Mouse (Mus musculus) embryo, embryonic 11.5 days (tissue): ENCODE results near the gene Pla2g16.

ENCODE experiments used
- DNase-seq: peaks from one replicate; pipeline ENCODE4 v3.0.0-alpha.2; 2012; ENCODE audit warnings: low read depth, low spot score

Pla2g16 gene

DNA sequence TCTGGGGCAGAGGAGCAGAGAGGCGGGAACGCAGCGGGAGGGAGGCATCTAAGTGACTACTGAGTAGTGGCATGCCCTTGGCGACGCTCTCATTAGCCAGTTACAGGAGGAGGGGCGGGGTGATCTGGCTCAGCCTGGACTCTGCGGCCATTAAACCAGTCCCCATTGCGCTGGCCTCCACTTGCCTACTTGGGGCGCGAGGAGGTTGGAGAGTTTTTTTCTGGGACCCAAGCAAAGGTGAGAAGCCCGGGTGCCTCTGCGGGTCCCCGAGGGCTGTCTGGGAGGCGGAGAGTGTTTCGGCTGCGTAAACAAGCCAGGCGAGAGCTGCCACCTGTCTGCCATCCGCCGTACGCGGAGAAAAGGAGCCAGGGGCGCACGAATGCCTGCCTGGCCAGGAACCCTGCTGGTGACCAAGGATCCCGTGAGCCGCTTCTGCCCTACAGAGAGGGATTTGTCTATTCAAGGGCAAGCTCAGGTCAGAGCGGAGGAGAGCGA, at the start of gene Pla2g16:
Gene Pla2g16, plus strand, starts transcription at position 132 of the 495 bp plus-strand sequence.
- DNase-seq: no peak

DNA sequence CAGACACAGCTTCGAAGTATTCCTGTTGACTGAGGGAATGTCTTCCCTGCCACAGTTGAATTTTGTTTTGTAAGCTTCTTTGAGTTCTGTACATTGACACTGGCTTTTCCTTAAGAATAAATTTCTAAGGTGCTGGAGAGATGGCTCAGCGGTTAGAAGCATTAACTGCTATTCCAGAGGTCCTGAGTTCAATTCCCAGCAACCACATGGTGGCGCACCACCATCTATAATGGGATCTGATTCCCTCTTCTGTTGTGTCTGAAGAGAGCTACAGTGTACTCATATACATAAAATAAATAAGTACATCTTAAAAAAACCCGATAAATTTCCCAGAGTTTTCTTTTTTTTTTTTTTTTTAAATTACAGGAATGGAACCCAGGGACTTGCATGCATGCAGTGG, 49.2 kb upstream of the Pla2g16 start:
- DNase-seq: no peak

DNA sequence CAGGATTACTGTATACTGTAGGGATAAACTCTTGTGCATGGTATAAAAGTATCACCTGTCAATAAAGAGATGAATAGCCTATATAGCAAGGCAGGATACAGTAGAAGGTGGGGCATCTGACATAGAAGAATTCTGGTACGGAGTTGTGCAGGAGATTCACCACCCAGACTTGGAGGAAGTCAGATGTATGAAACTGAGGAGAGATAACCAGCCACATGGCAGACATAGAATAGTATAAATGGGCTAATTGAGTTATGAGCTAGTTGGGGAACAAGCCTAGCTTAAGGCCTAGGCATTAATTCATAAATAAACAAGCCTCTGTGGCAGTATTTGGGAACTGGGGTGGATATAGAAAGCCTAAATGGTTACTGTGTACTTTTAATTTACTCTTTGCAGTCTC, 40.8 kb upstream of the Pla2g16 start:
- no peak for DNase-seq

DNA sequence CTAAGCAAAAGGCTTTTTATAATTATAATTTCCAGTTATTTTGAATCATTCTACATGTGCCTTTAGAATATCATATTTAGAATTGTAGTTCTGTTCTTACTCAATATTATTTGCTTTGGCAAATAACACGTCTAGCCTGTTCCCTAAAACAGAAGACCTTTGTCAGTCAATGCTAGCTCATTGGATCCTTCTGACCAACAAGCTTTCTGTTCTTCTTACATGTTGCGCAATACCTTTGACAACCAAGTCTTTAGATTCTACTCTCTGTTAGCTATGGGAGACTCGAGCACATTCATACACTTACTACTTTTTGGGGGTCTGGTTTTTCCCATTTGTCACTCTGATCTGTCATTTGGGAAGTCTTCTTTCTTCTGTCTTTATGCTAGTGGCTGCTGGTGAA, 35.6 kb upstream of the Pla2g16 start:
- no peak for DNase-seq

DNA sequence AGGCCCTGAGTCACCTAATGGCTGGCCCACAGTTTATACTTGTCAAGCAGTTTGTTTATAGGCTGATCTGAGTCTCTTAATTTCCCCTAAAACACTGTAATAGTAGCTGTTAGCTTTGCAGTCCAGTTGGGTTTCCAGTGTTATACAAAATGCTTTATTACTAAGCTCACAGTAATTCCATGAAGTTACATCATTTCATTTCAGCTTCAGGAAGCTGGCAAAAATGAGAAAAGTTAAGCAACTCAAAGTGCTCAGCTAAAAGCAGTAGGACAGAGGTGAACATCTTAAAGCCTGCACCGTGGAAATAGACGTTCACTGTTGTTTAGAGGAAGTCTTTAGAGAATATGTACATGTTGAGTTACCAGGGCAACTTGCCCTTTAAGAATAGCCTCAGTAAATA, 34.4 kb upstream of the Pla2g16 start:
- DNase-seq: no peak

DNA sequence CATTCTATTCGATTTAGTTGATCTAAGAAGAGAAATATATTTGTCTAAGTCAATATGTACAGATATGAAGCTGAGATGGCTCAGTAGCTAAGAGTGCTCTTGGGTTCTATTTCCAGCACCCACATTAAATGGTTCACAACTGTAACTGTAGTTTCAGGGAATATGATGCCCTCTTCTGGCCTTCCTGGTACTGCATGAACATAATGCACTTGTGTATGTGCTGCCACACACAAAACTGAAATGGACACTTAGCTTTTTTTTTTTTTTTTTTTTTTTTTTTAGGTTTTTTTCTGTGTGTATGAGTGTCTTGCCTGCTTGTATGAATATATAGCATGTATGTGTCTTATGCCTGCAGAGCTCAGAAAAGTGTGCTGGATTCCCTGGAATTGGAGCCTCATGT, 34.0 kb upstream of the Pla2g16 start:
- no peak for DNase-seq

DNA sequence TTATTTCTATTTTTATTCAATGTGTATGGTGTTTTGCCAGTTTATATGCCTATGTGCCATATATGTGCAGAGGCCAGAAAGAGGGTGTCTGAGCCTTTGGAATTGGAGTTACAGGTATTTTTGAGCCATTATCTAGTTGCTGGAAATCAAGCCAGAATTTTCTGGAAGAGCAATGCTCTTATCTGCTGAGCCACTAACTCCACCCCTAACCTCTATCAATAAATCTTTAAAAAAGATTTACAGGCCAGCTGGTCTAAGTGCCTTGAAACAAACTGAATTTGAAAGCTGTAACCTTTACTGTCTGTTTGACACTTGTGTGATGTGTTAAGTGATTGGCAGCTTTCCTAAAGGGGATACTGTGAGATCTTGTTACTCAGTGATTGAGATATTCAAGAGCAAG, 33.5 kb upstream of the Pla2g16 start:
- DNase-seq: no peak

DNA sequence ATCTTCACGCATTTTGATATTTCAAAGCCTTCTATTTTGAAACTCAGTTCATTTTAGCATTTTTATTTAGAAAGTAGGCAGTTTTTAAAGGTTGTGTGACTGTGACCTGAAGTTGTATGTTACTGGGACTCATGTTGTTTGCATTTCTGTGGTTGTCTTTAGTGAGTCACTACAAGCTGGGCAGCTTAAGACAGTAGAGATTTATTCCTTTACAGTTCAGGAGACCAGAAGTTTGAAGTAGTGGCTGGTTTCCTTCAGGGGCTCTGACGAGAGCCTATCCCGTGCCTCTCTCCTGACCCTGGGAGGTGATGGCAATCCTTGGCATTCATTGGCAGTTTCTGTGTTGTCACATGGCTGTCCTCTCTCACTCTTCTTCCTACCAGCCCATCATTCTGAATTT, 32.4 kb upstream of the Pla2g16 start:
- DNase-seq: no peak

DNA sequence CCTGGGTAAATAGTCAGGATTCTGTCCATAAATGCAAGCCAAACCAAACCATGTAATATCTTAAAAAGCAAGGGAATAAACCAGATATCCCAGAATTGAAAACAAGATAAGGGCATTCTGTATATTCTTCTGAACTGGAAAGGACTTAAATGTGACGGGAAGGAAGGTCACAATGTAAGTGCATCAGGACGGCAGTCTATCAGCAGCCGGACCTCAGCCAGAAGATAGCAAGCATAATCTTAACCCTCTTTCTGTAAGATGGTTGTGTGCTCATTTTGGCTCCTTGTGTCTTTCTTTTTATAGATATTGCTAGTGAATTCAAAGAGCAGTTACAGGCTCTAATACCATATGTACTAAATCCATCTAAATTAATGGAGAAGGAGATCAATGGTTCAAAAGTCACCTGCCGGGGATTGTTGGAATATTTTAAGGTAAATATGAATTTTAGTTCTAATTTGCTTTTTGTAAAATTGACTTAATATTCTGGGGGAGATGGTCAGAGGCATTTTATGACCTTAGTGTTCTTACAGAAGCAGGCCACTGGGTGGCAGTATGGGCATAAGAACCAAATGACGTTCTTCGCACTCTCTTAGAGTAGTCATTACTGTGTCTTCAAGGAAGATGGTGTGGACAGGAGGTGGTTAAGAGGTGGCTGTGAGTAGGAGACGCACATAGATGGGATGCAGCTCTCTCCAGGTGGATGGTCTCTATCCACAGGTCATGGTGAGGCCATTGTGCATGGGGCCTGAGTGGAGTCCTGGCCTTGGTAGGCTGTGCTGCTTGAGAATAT, 28.4 kb upstream of the Pla2g16 start:
- DNase-seq: peak; percentile 36

DNA sequence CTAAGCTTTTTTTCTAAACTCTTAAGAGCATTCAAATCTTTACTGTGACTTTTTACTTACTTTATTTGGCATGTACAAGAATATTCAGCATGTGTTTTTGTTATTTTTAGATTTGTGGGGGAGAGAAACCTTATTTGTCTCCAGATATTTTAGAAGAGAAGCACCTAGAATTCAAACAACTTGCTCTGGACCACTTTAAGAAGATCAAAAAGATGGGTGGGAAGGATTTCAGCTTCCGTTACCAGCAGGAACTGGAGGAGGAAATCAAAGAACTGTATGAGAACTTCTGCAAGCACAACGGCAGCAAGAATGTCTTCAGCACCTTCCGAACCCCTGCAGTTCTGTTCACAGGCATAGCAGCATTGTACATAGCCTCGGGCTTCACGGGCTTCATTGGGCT, 25.4 kb upstream of the Pla2g16 start:
- DNase-seq: no peak

DNA sequence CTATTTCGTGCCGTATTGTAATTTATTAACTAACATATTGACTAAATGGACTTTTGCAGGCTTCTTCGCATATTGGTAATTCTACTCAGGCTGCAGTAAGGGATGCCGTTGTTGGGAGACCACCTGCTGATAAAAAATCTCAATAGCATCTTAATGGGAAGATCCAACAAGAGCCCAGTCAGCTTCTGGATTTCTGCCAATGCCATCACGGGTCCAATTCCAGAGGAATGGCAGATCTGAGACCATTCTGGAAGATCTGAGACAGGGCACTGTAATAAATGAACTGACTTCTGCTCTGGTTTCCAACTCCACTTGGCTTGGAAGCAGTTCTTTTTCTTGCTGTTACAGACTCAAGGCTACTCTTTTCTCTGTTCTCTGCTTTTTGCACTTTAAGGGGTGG, 23.4 kb upstream of the Pla2g16 start:
- no peak for DNase-seq

DNA sequence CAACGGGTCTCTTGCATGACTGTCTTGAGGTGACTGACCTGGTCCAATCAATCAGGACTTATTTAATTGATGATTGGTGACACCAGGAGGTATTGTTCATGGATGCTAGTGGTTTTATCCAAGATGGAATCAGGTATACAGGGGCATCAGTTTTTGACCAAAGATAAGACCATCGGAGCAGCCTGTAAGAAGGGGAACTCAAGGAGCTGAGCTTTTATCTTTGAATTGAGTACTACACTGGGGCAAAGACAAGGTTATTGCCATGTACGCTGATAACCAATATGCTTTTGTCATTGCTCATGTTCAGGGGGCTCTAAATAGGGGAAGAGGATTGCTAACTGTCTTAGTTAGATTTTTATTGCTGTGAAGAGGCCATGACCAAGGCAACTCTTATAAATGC, 8.3 kb upstream of the Pla2g16 start:
- DNase-seq: no peak

DNA sequence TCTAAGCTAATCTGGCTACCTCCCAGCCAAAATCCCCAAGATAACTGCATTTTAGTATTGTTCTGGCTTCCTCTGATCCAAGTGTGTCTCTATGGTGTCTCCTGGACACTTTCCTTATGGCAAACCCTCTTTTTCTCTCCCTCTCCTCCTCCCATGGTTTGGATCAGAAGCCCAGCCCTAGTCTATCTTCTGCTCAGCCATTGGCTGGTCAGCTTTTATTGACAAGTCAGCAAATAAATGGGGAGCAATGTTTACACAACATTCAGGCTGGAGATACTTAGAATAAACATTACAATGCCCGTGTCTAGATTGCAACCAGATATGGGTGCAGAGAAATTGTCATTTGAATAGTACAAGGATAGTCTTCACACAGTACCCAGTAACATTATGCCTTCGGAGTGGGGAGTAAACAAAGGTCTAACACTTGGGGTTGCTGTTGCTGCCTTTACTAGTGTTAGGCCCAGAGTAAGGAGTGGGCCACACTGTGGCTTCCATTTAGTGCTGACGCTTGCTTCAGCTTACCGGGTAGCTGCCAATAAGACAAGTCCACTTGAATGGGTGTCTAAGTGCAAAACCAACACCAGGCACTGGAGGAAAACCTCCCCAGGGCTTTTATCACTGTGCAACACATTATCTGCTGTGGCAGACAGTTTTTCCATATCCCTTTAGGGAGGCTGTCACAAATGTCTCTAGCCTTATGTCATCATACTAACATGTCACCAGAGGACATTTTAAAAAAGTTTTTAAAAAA, 5.5 kb upstream of the Pla2g16 start:
- DNase-seq: no peak

DNA sequence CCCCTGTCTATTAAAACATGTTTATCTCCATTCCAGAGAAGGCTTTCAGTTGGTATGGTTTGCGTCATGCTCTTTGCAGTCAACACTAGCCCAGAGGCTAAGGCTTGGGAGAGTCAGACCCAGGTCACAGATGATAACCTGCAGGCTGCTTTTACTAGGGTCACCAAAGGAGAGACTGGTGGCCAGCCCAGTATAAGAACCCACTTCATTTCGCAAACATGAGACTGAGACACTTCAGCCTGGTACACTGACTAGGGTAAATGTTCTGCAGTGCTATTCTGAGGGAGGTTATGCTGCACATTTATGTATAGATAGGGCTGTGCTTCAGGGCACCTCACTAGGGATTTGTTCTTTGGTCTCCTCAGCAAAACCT, 5.0 kb upstream of the Pla2g16 start:
- no peak for DNase-seq

DNA sequence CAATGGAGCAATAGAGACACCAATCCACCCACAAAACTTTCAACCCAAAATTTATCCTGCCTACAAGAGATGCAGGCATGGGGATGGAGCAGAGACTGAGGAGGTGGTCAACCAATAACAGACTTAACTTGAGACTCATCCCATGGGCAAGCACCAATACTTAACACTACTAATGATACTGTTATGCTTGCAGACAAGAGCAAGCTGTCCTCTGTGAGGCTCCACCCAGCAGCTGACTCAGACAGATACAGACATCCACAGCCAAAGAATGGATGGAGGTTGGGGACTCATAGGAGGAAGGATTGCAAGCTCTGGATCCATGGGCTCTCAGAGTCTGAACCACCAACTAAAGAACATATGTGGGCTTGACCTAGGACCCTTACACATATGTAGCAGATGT, 3.8 kb upstream of the Pla2g16 start:
- DNase-seq: no peak

DNA sequence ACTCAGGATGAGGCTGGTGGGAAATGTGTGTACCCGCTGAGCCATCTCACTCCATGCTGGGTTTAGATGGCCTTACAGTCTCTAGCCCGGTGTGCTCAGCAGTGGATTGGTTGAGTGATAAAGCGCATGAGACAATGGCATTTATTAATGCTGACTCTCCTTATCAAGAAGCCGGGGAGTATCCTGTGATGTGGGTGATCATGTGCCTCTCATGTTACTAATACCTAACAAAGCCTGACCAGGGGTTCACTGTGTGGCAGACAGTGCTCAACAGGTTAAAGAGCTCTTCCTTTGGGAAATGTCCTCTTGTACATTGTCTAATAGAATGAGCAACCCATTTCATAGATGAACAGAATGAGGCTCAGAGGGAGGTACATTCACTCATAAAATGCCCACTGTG, 2.4 kb upstream of the Pla2g16 start:
- DNase-seq: no peak

DNA sequence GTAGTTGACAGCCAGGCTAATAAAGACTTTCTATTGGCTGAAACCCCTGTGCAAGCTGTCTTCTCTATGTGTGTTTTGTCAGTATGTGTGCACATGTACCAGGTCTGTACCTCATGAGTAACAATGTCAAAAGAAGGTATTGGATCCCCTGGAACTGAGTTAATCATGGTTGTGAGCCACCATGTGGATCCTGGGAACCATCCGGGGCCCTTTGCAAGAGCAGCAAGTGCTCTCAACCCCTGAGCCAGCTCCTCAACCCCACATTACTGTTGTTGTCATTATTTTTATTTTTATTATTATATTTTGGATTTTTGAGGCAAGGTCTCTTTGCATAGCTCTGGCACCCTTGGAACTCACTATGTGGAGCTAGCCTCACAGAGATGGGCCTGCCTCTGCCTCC, 618 bp upstream of the Pla2g16 start:
- no peak for DNase-seq

DNA sequence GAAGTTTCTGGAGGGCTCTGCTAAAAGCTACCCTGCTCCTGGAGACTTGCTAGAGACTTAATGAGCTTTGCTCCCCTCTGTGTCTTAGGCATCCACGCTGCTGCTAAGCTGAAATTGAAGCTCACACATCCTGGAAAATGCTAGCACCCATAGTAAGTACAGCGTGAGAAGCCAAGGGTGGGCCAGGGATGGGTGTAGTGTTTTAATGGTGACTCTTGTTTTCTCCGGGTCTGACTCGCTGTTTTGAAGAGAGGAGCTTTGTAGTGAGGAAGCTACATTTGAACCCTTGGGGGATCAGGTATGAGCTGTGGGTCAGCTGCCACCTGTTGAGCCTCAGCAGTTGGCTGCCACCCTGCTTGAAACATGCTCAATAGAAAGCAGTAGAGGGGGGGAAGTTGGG, 585 bp downstream of the Pla2g16 start:
- DNase-seq: no peak

DNA sequence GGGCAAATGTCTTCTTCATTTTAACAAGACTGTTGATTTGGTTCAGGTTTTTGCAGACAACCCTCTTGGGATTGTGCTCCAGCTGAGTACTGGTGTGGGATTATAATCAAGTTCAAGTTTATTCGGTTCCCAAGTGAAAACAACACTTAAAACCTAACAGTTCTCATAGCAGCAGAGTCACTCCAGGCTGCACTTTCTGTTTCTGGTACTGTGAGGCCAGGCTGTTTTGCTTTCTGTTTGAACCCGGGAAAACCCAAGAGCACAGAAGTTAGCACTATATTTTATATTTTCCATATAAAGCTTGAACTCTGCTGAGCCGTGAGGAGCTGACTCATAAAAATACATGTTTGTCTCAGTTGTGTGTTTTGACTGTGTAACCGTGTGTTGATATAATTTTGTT, 1.4 kb downstream of the Pla2g16 start:
- no peak for DNase-seq

DNA sequence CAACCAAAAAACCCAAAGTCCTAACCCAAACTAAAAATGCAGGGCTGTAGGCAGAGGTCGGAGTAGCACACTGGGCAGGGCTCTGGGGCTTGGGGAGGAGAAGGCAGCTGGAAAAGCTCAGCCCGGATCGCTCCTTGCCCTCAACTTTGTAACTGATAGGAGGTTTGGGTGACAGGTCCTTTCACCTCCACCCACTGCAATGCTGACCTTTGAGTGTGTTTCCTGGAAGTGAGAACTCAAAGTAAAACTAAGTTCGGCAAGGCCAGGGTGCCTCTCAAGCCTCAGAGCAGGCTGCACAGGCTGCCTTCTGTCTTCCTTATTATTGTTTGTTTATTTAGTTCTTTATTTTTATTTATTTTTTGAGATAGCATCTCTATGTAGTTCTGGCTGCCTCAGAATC, 2.7 kb downstream of the Pla2g16 start:
- DNase-seq: no peak

DNA sequence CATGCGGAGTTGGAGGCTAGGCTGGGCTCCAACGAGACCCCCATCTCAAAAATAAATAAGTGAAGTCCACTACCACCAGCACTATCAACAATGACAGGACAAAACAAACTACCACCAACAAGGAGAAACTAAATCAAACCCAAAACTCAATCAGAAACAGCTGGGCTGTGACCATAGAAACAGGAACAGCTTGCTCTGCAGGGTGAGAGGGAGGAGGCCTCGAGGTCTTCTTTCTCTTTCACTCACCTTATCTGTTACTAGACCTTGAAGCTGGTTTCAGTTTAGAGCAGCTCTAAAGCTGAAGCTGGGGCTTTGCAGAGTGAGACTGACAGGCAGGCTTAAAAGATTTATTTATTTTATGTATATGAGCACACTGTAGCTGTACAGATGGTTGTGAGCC, 4.2 kb downstream of the Pla2g16 start:
- no peak for DNase-seq

DNA sequence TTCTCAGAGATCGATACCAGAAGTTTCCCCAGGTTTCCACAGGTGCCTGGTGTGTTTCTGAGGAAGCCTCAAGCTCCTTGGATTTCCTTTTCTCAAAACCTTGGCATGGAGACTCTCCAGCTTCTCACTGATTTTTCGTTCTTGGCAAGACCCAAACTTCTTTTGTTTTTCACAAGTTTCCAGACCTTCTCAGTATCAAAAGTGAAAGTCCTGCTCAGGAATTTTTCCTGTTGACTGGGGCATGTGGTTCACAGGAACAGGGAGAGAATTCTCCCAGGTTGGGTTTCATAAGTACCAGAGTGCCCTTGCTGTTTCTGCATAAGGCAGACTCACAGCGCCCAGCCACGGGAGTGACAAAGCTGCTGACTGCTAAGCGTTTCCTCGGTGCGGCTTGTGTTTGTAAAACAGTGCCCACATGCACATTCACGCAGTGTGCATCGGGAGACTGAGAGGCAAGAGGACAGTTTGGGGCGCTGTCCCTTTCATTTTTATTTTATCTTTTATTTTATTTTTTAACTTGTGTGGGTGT, 5.4 kb downstream of the Pla2g16 start:
- DNase-seq: no peak

DNA sequence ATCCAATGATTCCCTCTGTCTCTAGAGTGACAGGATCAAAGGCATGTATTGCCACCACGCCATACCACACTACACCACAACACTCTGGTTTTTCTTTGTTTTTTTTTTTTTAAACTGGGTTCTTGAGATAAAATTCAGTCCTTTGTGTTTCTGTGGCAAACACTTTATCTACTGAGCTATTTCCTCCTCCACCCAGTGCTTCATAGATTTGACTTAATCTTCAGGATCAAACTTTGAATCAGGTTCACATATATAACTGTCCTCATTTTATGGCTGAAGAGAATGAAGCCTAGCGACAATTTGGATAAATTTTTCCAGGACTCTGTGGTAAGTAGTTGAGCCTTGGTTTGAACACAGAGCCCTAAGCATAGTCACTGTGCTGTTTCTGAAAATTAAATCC, 6.4 kb downstream of the Pla2g16 start:
- no peak for DNase-seq
